Mouse (Mus musculus): ENCODE results near the gene A830018L16Rik.
A peak's percentile ranks its signal among the peaks of the same experiment; 100 is the strongest.
"Not testable (repeated sequence)": the region's sequence is repeated elsewhere in the genome, so short reads cannot be mapped to it uniquely, and the experiment has no call there.

A830018L16Rik gene

DNA sequence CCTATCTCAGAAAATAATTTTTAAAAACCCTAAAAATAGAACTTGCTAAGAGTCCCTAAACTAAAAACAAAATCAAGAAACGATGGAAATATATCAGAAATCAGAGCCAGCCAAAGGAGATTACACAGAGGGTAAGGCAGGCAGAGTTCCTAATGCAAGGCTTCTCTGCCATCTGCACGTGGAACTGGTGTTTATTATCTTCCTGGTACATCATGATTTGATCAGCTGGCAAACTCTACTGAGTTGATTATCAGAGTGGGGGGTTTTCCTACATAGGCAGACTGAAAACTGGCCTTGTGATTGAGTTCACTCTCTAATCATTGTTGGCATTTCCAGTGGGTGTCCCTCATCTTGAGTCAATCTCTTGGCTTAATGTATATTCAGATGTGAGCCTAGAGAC, 583.7 kb downstream of the A830018L16Rik start:
- DNase-seq (ENCODE audit: low spot score in 2 of 2): no peak

DNA sequence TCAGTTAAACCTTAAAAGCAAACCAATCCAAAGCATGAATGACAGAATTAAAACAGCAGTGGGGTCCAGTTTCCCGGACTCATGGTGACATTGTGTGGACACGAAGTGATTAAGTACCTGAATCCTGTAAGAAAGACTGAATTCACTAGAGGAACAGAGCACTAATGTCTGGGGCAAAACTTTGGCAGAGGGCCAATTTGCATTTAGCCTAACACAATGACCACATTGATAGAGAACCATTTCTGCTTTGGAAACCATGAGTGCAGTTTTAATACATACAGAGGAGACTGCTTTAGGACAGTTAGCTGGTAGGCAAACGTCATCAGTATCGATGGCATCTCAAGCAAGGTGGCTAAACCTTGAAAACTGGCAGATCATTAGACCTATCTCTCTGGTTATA, 586.7 kb downstream of the A830018L16Rik start:
- no peak for DNase-seq (ENCODE audit: low spot score in 2 of 2)

DNA sequence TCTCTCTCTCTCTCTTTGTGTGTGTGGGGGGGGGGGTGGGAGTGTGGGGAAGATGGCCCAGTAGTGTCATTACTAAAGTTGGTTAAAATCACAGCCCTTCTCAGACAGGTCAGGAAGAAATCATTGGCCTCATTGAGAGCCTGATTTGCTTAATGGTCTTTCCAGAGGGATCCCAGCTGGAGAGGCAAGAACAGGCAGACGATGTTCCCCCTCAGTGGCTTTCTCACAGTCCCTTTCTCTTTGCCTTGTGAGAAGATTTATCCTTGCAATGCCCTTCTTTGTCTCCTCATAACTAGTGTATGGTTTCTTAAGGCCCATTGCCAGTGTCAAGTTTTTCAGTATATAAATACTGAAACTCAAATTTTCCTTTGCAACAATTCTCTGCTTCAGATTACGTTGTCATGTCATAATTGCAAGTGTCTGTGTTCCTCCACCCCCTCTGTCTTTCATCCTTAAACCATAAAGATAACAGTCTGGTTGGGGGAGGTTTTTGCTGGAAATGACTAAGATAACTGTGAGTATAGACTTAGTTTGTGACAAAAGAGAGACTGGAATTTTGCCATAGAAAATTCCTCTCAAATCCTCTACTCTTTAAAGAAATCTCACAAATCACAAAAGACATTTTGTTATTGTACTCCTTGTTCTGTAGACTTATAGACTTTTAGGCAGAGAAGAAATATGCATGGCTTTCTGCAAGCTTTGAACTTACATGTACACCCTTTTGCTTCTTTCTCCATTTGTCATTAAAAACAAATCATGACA, 595.1 kb downstream of the A830018L16Rik start:
- DNase-seq (ENCODE audit: low spot score in 2 of 2): peak in 1 of 2 experiments; percentile 11

DNA sequence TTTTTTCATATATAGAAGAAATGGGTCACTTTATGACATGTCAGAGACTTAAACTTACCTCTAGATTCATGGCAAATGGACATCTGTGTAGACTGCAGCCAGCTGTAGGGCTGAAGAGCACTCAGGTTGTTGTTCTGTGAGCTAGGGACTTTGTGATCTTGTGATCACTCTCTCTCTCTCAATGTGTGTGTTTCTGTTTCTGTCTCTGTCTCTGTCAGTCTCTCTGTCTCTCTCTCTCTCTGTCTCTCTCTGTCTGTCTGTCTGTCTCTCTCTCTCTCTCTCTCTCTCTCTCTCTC, 595.6 kb downstream of the A830018L16Rik start:
- no peak for DNase-seq (ENCODE audit: low spot score in 2 of 2)

DNA sequence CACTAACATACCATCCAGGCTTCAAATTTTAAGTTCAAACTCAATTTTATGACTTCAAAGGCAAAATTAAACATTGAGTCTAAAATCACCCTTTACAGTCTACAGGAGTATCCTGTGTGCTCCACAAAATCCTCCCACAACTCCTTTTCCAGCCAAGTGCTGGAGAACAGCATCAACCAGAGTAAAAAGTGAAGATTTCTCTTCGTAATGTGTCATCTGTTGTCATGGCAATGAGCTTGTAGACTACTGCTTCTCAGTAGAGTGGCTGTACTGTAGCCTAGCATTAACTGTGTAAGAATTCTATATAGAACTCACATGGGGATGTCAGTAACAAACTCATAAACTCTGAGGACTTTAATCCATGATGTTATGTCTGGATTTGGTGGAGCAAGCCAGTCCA, 596.7 kb downstream of the A830018L16Rik start:
- DNase-seq (ENCODE audit: low spot score in 2 of 2): peak; percentile 39 to 76

DNA sequence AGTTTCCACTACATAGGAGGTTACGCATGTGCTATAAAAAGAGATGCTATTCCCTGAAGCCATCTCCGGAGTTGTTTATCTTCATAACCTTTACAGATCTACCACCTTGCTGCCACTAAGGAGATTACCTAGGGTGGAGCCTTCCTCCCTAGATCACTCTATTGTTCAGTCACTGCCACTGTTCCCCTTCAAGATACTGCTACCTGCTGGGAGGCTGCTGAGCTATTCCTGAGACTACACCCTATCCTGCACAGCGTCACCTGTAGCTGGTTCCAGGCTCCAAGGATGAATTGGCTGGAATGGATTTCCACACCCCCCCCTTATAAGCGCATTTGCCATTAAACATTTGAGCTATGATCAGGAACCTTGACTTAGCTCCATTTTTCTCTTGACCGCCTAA, 606.7 kb downstream of the A830018L16Rik start:
- not testable (repeated sequence) for DNase-seq (ENCODE audit: low spot score in 2 of 2)

Measured in frontal cortex, postnatal 36 days (tissue).